Mouse (Mus musculus) ES-Bruce4 (cell line): ENCODE data around the gene Mrpl52. TPM values are rescaled to one million over a fixed set of nuclear protein-coding genes. Genes with fewer than 3 reads are reported as not detected.
A peak's percentile ranks its signal among the peaks of the same experiment; 100 is the strongest.

Source experiments
- H3K27ac ChIP-seq: 2 replicates; pipeline ENCODE4 v1.5.1; 2012; ENCODE audit warnings: low read length, inconsistent platforms; ENCODE audit not compliant: insufficient read depth
- H3K27me3 ChIP-seq: 2 replicates; pipeline ENCODE4 v1.6.1; 2012; ENCODE audit warnings: mild to moderate bottlenecking, low read length, inconsistent platforms; ENCODE audit not compliant: control insufficient read depth, poor library complexity, insufficient read depth, severe bottlenecking
- H3K36me3 ChIP-seq: 2 replicates; pipeline ENCODE4 v1.6.1; 2012; ENCODE audit warnings: inconsistent platforms, mild to moderate bottlenecking, low read length, moderate library complexity; ENCODE audit not compliant: control insufficient read depth, poor library complexity, insufficient read depth, severe bottlenecking
- H3K4me1 ChIP-seq: one replicate; pipeline ENCODE4 v1.8.1; 2011; ENCODE audit warnings: low read length; ENCODE audit not compliant: control insufficient read depth, insufficient read depth
- H3K4me3 ChIP-seq: 2 replicates; pipeline ENCODE4 v1.5.1; 2011; ENCODE audit warnings: low read depth, mild to moderate bottlenecking, low read length
- H3K9ac ChIP-seq: 2 replicates; pipeline ENCODE4 v1.6.1; 2012; ENCODE audit warnings: low read depth, mild to moderate bottlenecking, inconsistent platforms; ENCODE audit not compliant: poor library complexity, severe bottlenecking
- H3K9me3 ChIP-seq: replicated peaks from 2 replicates; pipeline ENCODE4 v1.6.1; 2012; ENCODE audit warnings: mild to moderate bottlenecking, low read length, inconsistent platforms; ENCODE audit not compliant: control insufficient read depth, poor library complexity, insufficient read depth, severe bottlenecking
- CTCF ChIP-seq: IDR thresholded peaks from one replicate; pipeline ENCODE4 v1.8.1; 2011; ENCODE audit warnings: low read depth, low read length
- EP300 ChIP-seq: IDR thresholded peaks from 2 replicates; pipeline ENCODE4 v1.6.1; 2011; ENCODE audit warnings: low read depth, low read length; ENCODE audit not compliant: insufficient read depth
- POLR2A ChIP-seq: IDR thresholded peaks from one replicate; pipeline ENCODE4 v1.8.1; 2011; ENCODE audit warnings: low read length; ENCODE audit not compliant: insufficient read depth
- polyA plus RNA-seq: library from polyadenylated mRNA; stranded (reverse); fragments of >200 nt; gene quantifications from 2 replicates; pipeline ENCODE4 v1.2.4, GENCODE M21; 2011; ENCODE audit warnings: low read depth; ENCODE audit not compliant: missing spikeins, insufficient read depth, insufficient read length

Mrpl52 gene
- 114 and 115 TPM in 2 replicates for polyA plus RNA-seq

DNA sequence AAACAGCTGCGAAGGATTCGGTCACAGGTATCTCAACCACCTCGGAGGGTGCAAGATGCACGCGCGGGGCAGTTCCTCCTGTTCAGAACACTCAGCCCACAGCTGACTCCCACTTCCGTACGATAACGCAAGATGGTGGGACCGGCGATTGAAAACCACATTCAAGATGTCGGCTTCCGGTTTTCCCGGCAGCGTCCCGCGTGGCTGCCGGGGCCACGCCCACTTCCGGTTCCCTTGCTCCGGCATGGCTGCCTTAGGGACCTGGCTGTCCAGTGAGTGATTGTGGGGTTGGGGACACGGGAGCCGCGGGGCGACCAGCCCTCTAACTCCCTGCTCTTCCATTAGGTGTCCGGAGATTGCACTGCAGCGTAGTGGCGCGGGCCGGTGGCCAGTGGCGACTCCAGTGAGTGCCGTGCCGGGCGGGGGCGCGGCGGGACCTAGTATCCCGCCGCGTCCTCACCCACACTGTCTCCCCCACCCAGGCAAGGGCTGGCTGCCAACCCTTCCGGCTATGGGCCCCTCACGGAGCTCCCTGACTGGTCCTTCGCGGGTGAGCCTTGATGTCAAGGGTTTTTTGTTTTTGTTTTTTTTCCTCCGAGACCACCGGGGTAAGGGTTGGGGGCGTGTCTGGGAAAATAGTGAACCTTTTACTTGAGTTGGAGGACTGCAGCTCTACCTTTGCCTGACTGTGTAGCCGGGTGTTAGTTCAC is at the start of gene Mrpl52:
Mrpl52 (plus strand) TSS at position 221 of the 710 bp plus-strand sequence.
- Histone ChIP-seq H3K4me1 (no peaks in the 10 kb centered on the region), H3K4me3 (peak within 1 kb of the TSS; percentile 99), H3K27me3 (no peaks in the 10 kb centered on the region), H3K9me3 (no peaks in the 10 kb centered on the region), H3K27ac (peak within 1 kb of the TSS; percentile 80), H3K36me3 (peaks cover 9% of the 10 kb centered on the region), H3K9ac (peak within 1 kb of the TSS; percentile 86)
- TF ChIP-seq EP300 (no peak), POLR2A (peak; percentile 65)

GRCm38 (mm10) chr14:54377166-54377565 is 49.5 kb upstream of the Mrpl52 start:
- no peak overlapping the region for H3K9ac ChIP-seq
- peaks cover 5% of the 10 kb centered on the region for H3K4me1 ChIP-seq
- H3K36me3 ChIP-seq: peaks cover 33% of the 10 kb centered on the region
- H3K27ac ChIP-seq: no peak overlapping the region
- no peaks in the 10 kb centered on the region for H3K27me3 ChIP-seq
- TF ChIP-seq CTCF (no peak), EP300 (no peak), POLR2A (no peak)
- peaks cover 5% of the 10 kb centered on the region for H3K9me3 ChIP-seq
- no peak overlapping the region for H3K4me3 ChIP-seq

- Histone ChIP-seq H3K27ac (no peak overlapping the region), H3K4me1 (peaks cover 10% of the 10 kb centered on the region), H3K36me3 (peaks cover 13% of the 10 kb centered on the region), H3K4me3 (no peak overlapping the region), H3K9me3 (no peaks in the 10 kb centered on the region), H3K9ac (no peak overlapping the region), H3K27me3 (no peaks in the 10 kb centered on the region)
- TF ChIP-seq EP300 (no peak), CTCF (no peak), POLR2A (no peak)
Observed at GRCm38 (mm10) chr14:54379571-54379970, 47.1 kb upstream of the Mrpl52 start.

GRCm38 (mm10) chr14:54380616-54381015 is 46.1 kb upstream of the Mrpl52 start:
- Histone ChIP-seq H3K27ac (no peak overlapping the region), H3K9ac (no peak overlapping the region), H3K36me3 (peaks cover 8% of the 10 kb centered on the region), H3K9me3 (no peaks in the 10 kb centered on the region), H3K4me1 (peaks cover 11% of the 10 kb centered on the region), H3K27me3 (no peaks in the 10 kb centered on the region), H3K4me3 (no peak overlapping the region)
- TF ChIP-seq EP300 (no peak), POLR2A (no peak), CTCF (no peak)

DNA sequence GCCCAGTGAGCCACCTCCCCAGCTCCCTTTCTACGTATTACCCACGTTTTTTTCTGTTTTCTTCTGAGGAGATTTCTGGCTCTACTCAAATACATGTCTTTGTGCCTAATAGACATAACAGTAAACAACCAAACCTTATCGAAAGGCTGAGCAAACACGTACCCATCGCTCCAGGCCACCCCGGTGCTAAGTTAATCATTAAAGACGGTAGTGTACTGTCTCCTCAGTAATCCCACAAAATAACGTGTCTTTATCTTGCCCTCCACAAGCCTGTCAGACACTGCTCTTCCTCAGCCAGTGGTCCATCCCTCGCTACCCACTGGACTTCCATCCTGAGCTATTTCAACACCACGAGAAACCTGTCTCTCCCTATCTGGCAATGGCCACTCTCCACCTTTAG is 44.9 kb upstream of the Mrpl52 start:
- peaks cover 12% of the 10 kb centered on the region for H3K4me1 ChIP-seq
- H3K9ac ChIP-seq: no peak overlapping the region
- no peak overlapping the region for H3K4me3 ChIP-seq
- TF ChIP-seq EP300 (no peak), POLR2A (no peak), CTCF (no peak)
- H3K27me3 ChIP-seq: no peaks in the 10 kb centered on the region
- H3K9me3 ChIP-seq: no peaks in the 10 kb centered on the region
- no peak overlapping the region for H3K27ac ChIP-seq
- peaks cover 14% of the 10 kb centered on the region for H3K36me3 ChIP-seq

DNA sequence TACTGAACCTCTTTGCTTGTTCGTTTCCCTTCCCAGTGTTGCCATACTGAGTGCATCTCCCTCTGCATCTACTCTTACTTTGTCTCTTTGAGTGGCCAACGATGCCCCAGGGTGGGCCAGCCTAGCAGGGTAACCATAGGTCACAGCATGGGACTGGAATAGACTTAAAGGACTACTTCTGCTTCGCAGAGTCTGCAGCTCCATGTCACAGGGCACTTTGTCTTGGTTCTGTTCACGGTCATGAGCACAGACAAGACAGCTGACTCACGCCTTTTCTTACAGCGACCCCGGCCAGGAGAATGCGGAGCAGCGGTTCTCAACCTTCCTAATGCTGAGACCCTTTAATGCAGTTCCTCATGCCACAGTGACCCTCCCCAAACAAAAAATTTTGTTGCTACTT is 44.1 kb upstream of the Mrpl52 start:
- no peak for TF ChIP-seq CTCF
- TF ChIP-seq POLR2A: no peak
- no peak for TF ChIP-seq EP300
- Histone ChIP-seq H3K4me1 (peaks cover 12% of the 10 kb centered on the region), H3K4me3 (no peak overlapping the region), H3K9ac (no peak overlapping the region), H3K9me3 (no peaks in the 10 kb centered on the region), H3K36me3 (peaks cover 22% of the 10 kb centered on the region), H3K27ac (peak overlapping the region; percentile 85), H3K27me3 (no peaks in the 10 kb centered on the region)
